Mouse (Mus musculus): ENCODE measurements at regions not wholly inside any gene's neighbourhood (a gene's known extent, or its start where the extent isn't known, plus 50 kb on each side); places are given as distances from the start of the nearest gene placed in this dataset.

GRCm38 (mm10) chr6:116767738-116768522, 51.2 kb upstream of the Tmem72 start:
- CTCF ChIA-PET, result no interaction called here

- CTCF ChIA-PET, result interaction anchor here (0.6 kb wide), 1 partner anchor 126 kb away, joined by 3 read pairs; no protein-coding TSS in a partner anchor
Observed at GRCm38 (mm10) chr6:116774954-116775675, 58.4 kb upstream of the Tmem72 start.

- CTCF ChIA-PET, result no interaction called here
Observed at GRCm38 (mm10) chr6:116786553-116787335, 70.0 kb upstream of the Tmem72 start.

- CTCF ChIA-PET, result no interaction called here
Observed at GRCm38 (mm10) chr6:116793321-116793960, 76.7 kb upstream of the Tmem72 start.

GRCm38 (mm10) chr6:116793961-116794336, 77.2 kb upstream of the Tmem72 start:
- CTCF ChIA-PET, result no interaction called here

GRCm38 (mm10) chr6:116821215-116821912, 104.7 kb upstream of the Tmem72 start:
- CTCF ChIA-PET, result no interaction called here

- CTCF ChIA-PET, result no interaction called here
Observed at GRCm38 (mm10) chr6:116822605-116823004, 105.9 kb upstream of the Tmem72 start.

GRCm38 (mm10) chr6:116825628-116826027, 108.9 kb upstream of the Tmem72 start:
- CTCF ChIA-PET, result no interaction called here

GRCm38 (mm10) chr6:116829341-116829740, 112.6 kb upstream of the Tmem72 start:
- CTCF ChIA-PET, result no interaction called here

GRCm38 (mm10) chr6:116845990-116846862, 129.5 kb upstream of the Tmem72 start:
- CTCF ChIA-PET, result no interaction called here

- CTCF ChIA-PET, result no interaction called here
Observed at GRCm38 (mm10) chr6:116848538-116849093, 131.9 kb upstream of the Tmem72 start.

GRCm38 (mm10) chr6:116854029-116854428, 137.3 kb upstream of the Tmem72 start:
- CTCF ChIA-PET, result no interaction called here

GRCm38 (mm10) chr6:116856093-116856492, 139.4 kb upstream of the Tmem72 start:
- CTCF ChIA-PET, result no interaction called here

GRCm38 (mm10) chr6:116856917-116857491, 140.3 kb upstream of the Tmem72 start:
- CTCF ChIA-PET, result no interaction called here

- CTCF ChIA-PET, result no interaction called here
Observed at GRCm38 (mm10) chr6:116863130-116863529, 146.4 kb upstream of the Tmem72 start.

- CTCF ChIA-PET, result no interaction called here
Observed at GRCm38 (mm10) chr6:116863626-116864025, 146.9 kb upstream of the Tmem72 start.

GRCm38 (mm10) chr6:116893299-116893698, 176.6 kb upstream of the Tmem72 start:
- CTCF ChIA-PET, result no interaction called here

- CTCF ChIA-PET, result no interaction called here
Observed at GRCm38 (mm10) chr6:116894252-116894651, 177.5 kb upstream of the Tmem72 start.

GRCm38 (mm10) chr6:116895114-116895513, 178.4 kb upstream of the Tmem72 start:
- CTCF ChIA-PET, result no interaction called here

- CTCF ChIA-PET, result no interaction called here
Observed at GRCm38 (mm10) chr6:116896132-116896630, 179.5 kb upstream of the Tmem72 start.
